Mouse (Mus musculus): ENCODE data around the gene Olfr766-ps1.

DNA sequence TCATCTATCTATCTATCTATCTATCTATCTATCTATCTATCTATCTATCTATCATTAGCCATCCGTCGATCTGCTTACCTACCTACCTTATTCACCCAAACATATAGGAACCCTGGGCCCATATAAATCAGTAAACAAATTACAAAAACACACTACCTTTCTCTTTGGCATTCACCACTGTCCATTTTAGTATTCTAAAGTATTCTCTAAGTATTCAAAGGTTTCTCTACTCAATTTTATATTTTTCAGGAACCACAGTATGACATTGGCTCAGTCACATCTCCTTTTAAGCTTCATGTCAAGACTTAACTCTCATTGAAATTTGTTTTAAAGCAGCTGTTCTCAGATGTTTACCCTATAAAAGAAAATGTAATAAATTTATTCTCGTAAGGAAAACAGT lies 46.4 kb upstream of the Olfr766-ps1 start:
- TF ChIP-seq CTCF (IDR thresholded peaks at IDR 0.05; ENCODE audit: borderline replicate concordance, insufficient read depth, low read depth, low read length) (no peak), POLR2A (IDR thresholded peaks at IDR 0.05; ENCODE audit: borderline replicate concordance, insufficient read depth, low read length) (no peak)
